Mouse (Mus musculus): Measurements from ENCODE around the gene Klf7. TPM values are rescaled to one million over a fixed set of nuclear protein-coding genes. Genes with fewer than 3 reads are reported as not detected.
A peak's percentile ranks its signal among the peaks of the same experiment; 100 is the strongest.
"Not testable (repeated sequence)": the region's sequence is repeated elsewhere in the genome, so short reads cannot be mapped to it uniquely, and the experiment has no call there.

The Klf7 gene
- polyA plus RNA-seq, 1 experiment from 2014 or later, result 18.9 TPM

- Histone ChIP-seq H3K27me3 (no peaks in the 10 kb centered on the region), H3K9ac (peak overlapping the region; percentile 74), H3K4me1 (replicated peaks) (peaks cover 33% of the 10 kb centered on the region), H3K9me3 (replicated peaks) (no peaks in the 10 kb centered on the region), H3K27ac (peak overlapping the region; percentile 98), H3K36me3 (no peaks in the 10 kb centered on the region), H3K4me3 (peak overlapping the region; percentile 90), H3K4me2 (peak overlapping the region; percentile 58)
- WGBS, result 16% methylated on average over 7 of the region's 7 CpGs
- no peak for ATAC-seq (replicated peaks; ENCODE audit: insufficient number of reproducible peaks, insufficient read depth, low FRiP score, low read depth)
Observed at GRCm38 (mm10) chr1:64119358-64119794, 2.7 kb downstream of the Klf7 start.

DNA sequence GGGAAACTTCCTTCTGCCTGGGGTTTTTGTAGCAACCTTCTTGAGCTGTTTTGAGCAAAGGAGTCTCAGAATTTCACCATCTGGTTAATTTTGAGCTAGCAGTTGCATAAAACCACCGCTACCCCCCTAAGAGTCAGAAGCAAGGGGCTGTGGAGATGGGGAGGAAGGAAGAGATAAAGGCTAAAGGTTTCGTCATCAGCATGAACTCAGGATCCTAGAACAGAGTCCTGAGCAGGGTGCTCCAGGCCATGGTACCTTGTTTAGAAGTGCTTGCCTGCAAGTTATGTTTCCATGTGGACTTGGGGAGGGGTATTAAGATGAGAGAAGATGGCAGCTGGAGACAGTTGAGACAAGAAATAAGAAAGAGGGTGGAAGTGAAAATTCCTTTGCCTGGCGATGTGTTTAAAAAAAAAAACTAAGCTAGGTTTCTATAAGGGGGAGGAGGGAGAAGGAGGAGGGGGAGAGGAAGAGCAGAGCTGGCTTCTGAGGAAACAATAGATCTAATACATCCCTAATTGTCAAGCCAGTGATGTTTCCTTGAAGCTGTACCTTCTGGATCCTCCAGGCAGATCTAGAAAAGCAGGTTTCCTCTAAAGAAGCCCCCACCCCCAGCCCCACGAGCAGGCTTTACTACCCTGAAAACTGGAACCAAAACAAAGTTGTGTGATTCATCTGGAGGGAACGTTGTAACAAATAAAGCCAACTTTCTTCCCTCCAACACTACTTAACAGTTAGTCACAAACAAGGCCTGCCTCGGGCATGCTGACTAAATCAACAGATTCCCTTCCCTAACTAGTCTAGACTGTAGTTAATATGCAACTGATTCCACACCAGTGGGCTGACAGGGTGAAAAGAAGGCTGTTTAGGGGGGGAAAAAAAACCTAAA, 3.6 kb downstream of the Klf7 start:
- H3K4me2 ChIP-seq, result peak overlapping the region; percentile 58
- peak overlapping the region; percentile 98 for H3K27ac ChIP-seq
- no peaks in the 10 kb centered on the region for H3K36me3 ChIP-seq
- H3K4me1 ChIP-seq (replicated peaks), result peaks cover 36% of the 10 kb centered on the region
- peak overlapping the region; percentile 90 for H3K4me3 ChIP-seq
- H3K9me3 ChIP-seq (replicated peaks), result no peaks in the 10 kb centered on the region
- peak overlapping the region; percentile 74 for H3K9ac ChIP-seq
- no peak for ATAC-seq (replicated peaks; ENCODE audit: insufficient number of reproducible peaks, insufficient read depth, low FRiP score, low read depth)
- no peaks in the 10 kb centered on the region for H3K27me3 ChIP-seq
- WGBS, result 46% methylated on average over 6 of the region's 6 CpGs

DNA sequence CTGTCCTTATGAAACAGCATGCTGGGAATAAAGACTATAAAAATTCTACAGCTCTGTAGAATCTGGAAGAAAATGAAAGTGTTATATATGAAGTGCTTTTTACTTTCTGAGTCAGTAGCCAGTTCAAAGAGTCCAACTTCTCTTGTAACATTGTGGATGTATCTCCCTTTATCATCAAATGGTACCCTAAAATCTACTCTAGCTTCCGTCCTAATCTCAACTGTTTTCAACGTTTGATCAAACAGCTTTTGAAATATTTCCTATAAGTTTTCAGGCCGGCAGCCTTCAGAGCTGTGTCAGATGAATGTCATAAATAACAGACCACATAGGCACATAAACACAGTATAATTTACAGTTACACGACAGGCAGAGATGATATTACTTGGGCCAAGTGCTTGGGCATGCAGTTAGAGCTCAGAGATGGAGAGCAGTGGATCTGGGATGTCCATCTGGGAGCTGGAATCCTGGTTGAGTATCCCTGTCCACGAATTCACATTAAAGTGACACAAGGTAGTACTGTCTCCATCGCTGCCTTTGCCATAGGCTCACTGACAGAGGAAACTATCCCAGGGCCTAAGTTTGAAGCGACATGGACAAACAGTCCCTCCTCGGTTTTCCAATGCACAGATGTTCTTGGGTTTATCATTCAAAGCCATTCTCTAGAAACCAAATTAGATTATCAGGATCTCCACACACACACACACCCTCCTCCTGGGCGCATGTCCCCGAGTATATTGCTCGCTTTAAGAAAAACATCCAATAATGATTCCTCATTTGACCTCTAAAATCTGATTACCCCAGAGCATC, 4.4 kb downstream of the Klf7 start:
- Histone ChIP-seq H3K27me3 (no peaks in the 10 kb centered on the region), H3K4me2 (peak overlapping the region; percentile 58), H3K36me3 (no peaks in the 10 kb centered on the region), H3K4me3 (peak overlapping the region; percentile 16; the same call in 1 of the 2 replicates), H3K27ac (peak overlapping the region; percentile 26; the same call in 1 of the 2 replicates), H3K4me1 (replicated peaks) (peaks cover 36% of the 10 kb centered on the region), H3K9ac (no peak overlapping the region), H3K9me3 (replicated peaks) (no peaks in the 10 kb centered on the region)
- ATAC-seq (replicated peaks; ENCODE audit: insufficient number of reproducible peaks, insufficient read depth, low FRiP score, low read depth), result no peak
- 72% methylated on average over 11 of the region's 11 CpGs for WGBS

DNA sequence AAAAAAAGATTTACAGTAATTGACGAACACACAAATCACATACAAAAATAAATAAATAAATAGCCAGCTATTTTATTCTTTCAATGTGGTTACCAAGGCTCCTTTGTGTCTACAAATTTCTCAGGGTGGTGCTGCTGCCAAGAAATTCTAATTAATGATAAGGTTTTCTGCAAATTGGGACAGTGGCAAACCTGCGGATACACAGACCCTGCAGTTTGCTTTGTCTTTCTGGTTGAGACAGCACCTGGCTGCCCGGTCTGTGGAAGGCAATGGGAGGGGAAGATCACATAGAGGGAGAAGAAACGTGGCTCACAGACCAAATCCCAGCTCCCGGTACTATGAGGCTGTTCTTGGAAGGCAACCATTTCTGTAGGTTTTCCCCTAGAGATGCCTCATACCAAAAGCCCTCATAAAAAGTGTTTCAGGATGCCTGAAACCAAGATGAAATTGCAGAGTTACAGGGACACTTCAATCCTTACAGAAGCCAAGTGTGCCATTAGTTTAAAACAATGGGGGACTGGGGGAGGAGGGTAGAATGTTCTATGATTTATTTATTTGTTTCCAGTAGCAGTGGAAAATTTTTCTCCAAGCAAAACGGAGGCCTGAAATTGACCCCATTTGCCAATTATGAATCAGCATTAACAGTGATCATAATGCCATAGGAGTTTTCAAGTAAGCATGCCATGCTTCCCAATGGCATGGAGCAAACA, 5.2 kb downstream of the Klf7 start:
- 72% methylated on average over 6 of the region's 6 CpGs for WGBS
- no peaks in the 10 kb centered on the region for H3K27me3 ChIP-seq
- no peaks in the 10 kb centered on the region for H3K9me3 ChIP-seq (replicated peaks)
- H3K36me3 ChIP-seq, result no peaks in the 10 kb centered on the region
- peaks cover 36% of the 10 kb centered on the region for H3K4me1 ChIP-seq (replicated peaks)
- no peak overlapping the region for H3K9ac ChIP-seq
- no peak overlapping the region for H3K27ac ChIP-seq
- H3K4me2 ChIP-seq, result no peak overlapping the region; the same call in 1 of the 2 replicates
- ATAC-seq (replicated peaks; ENCODE audit: insufficient number of reproducible peaks, insufficient read depth, low FRiP score, low read depth), result no peak
- H3K4me3 ChIP-seq, result no peak overlapping the region

DNA sequence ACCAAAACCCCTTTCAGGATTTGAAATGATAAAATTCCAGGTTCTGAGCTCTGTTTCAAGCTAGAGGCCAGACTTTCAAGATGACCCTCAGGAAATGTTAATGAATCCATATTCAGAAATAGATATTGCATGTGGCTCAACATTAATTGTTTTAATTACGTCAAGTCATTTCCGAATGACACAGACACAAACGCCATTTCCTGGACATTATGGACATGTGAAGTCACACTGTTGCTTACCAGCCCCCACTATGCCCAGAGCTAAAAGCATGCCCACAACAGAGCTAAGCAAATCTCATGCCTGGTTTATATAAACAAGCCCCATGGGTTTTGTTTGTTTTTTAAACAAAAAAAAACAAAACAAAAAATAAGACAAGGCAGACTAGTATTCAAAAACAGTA, 7.5 kb downstream of the Klf7 start:
- Histone ChIP-seq H3K9me3 (replicated peaks) (no peaks in the 10 kb centered on the region), H3K4me3 (no peak overlapping the region), H3K27ac (no peak overlapping the region), H3K9ac (no peak overlapping the region), H3K36me3 (no peaks in the 10 kb centered on the region), H3K4me2 (no peak overlapping the region), H3K4me1 (replicated peaks) (peaks cover 46% of the 10 kb centered on the region), H3K27me3 (no peaks in the 10 kb centered on the region)
- ATAC-seq (replicated peaks; ENCODE audit: insufficient number of reproducible peaks, insufficient read depth, low FRiP score, low read depth), result no peak
- WGBS, result 69% methylated on average over 3 of the region's 3 CpGs

GRCm38 (mm10) chr1:64108653-64109052, 13.4 kb downstream of the Klf7 start:
- not testable (repeated sequence) for H3K4me3 ChIP-seq; ATAC-seq (replicated peaks; ENCODE audit: insufficient number of reproducible peaks, insufficient read depth, low FRiP score, low read depth); H3K4me2 ChIP-seq; H3K36me3 ChIP-seq; H3K27ac ChIP-seq; H3K9me3 ChIP-seq (replicated peaks); H3K9ac ChIP-seq; H3K27me3 ChIP-seq
- H3K4me1 ChIP-seq (replicated peaks), result peaks cover 25% of the 10 kb centered on the region
- WGBS, result 76% methylated on average over 3 of the region's 3 CpGs

DNA sequence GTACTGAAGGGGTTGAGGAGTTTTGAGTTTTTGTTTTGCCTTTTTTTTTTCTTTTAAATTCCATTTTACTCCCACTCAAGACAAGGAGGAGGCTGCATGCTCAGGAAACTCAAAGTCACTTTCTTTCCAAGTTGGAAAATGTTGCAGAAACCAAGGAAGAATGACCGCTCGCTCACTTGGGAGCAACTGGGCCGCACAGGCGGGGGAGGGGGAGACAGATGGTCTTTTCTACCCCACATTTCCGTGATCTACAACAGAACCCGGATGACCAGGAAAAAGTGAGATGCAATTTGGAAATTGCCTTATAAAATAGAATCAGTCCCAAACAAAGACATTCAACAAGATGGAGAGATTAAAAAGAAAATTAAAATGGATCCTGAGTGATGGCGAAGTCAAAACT, 14.6 kb downstream of the Klf7 start:
- ATAC-seq (replicated peaks; ENCODE audit: insufficient number of reproducible peaks, insufficient read depth, low FRiP score, low read depth), result no peak
- Histone ChIP-seq H3K4me1 (replicated peaks) (peaks cover 25% of the 10 kb centered on the region), H3K27me3 (no peaks in the 10 kb centered on the region), H3K9ac (no peak overlapping the region), H3K9me3 (replicated peaks) (no peaks in the 10 kb centered on the region), H3K36me3 (peaks cover 6% of the 10 kb centered on the region; the same call in 1 of the 2 replicates), H3K27ac (peak overlapping the region; percentile 40), H3K4me3 (no peak overlapping the region), H3K4me2 (no peak overlapping the region)
- WGBS, result 60% methylated on average over 7 of the region's 7 CpGs

GRCm38 (mm10) chr1:64106127-64106526, 16.0 kb downstream of the Klf7 start:
- Histone ChIP-seq H3K4me2 (no peak overlapping the region), H3K36me3 (peaks cover 6% of the 10 kb centered on the region; the same call in 1 of the 2 replicates), H3K9ac (no peak overlapping the region), H3K4me3 (no peak overlapping the region), H3K4me1 (replicated peaks) (peaks cover 19% of the 10 kb centered on the region), H3K9me3 (replicated peaks) (no peaks in the 10 kb centered on the region), H3K27ac (no peak overlapping the region), H3K27me3 (no peaks in the 10 kb centered on the region)
- 52% methylated on average over 5 of the region's 5 CpGs for WGBS
- ATAC-seq (replicated peaks; ENCODE audit: insufficient number of reproducible peaks, insufficient read depth, low FRiP score, low read depth), result no peak

DNA sequence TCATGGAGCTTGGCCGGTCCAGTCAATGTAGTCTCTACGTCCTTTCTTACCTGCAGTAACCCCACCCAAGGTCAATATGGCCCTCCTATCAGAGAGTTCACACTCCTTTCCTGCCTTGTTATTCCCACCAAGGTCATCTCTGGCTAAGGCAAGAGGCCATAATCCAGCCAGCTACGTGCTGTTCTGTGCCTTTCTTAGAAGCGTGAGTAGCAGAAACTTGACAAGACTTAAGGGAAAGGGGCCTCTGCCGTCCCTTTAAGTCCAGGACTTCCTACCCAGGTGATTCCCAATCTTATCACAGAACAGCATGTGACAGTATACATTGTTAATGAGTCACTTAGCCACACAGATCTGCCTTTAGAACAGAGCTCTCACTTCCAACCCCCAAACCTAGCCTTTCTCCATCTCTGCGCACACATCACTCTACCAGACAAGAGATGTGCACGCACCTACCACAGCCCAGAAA, 16.9 kb downstream of the Klf7 start:
- Histone ChIP-seq H3K27me3 (no peaks in the 10 kb centered on the region), H3K9ac (no peak overlapping the region), H3K4me3 (no peak overlapping the region), H3K4me2 (no peak overlapping the region), H3K4me1 (replicated peaks) (peaks cover 18% of the 10 kb centered on the region), H3K9me3 (replicated peaks) (no peaks in the 10 kb centered on the region), H3K27ac (no peak overlapping the region), H3K36me3 (peaks cover 6% of the 10 kb centered on the region; the same call in 1 of the 2 replicates)
- no peak for ATAC-seq (replicated peaks; ENCODE audit: insufficient number of reproducible peaks, insufficient read depth, low FRiP score, low read depth)
- 69% methylated on average over 7 of the region's 7 CpGs for WGBS

- WGBS, result 77% methylated on average over 3 of the region's 3 CpGs
- ATAC-seq (replicated peaks; ENCODE audit: insufficient number of reproducible peaks, insufficient read depth, low FRiP score, low read depth), result no peak
Observed at GRCm38 (mm10) chr1:64104665-64105064, 17.4 kb downstream of the Klf7 start.

GRCm38 (mm10) chr1:64101331-64101730, 20.8 kb downstream of the Klf7 start:
- no peak overlapping the region for H3K4me3 ChIP-seq
- ATAC-seq (replicated peaks; ENCODE audit: insufficient number of reproducible peaks, insufficient read depth, low FRiP score, low read depth), result no peak
- 63% methylated on average over 3 of the region's 3 CpGs for WGBS
- peaks cover 6% of the 10 kb centered on the region; the same call in 1 of the 2 replicates for H3K36me3 ChIP-seq
- no peaks in the 10 kb centered on the region for H3K27me3 ChIP-seq
- H3K27ac ChIP-seq, result no peak overlapping the region
- no peak overlapping the region for H3K9ac ChIP-seq
- H3K4me1 ChIP-seq (replicated peaks), result peaks cover 36% of the 10 kb centered on the region
- H3K4me2 ChIP-seq, result no peak overlapping the region
- H3K9me3 ChIP-seq (replicated peaks), result no peaks in the 10 kb centered on the region

More at GRCm38 (mm10) chr1:64104665-64105064, 17.4 kb downstream of the Klf7 start:
- H3K36me3 ChIP-seq, result peaks cover 6% of the 10 kb centered on the region; the same call in 1 of the 2 replicates
- H3K27ac ChIP-seq, result no peak overlapping the region
- no peak overlapping the region for H3K4me3 ChIP-seq
- H3K27me3 ChIP-seq, result no peaks in the 10 kb centered on the region
- peaks cover 16% of the 10 kb centered on the region for H3K4me1 ChIP-seq (replicated peaks)
- no peaks in the 10 kb centered on the region for H3K9me3 ChIP-seq (replicated peaks)
- H3K4me2 ChIP-seq, result no peak overlapping the region
- H3K9ac ChIP-seq, result no peak overlapping the region
